Mouse (Mus musculus): ENCODE measurements around the gene Fras1.

- TF ChIP-seq CTCF (IDR thresholded peaks at IDR 0.05; ENCODE audit: low read depth, low read length) (no peak), POLR2A (IDR thresholded peaks at IDR 0.05; ENCODE audit: extremely low read depth, insufficient read depth, low read length) (no peak)
These were observed 262.1 kb downstream of the Fras1 start for GRCm38 (mm10) chr5:96635866-96636265.
